ENCODE assay signal across 29 mouse cellular contexts in genomic region chr9:59731136-59731535, GRCm38 (mm10). TPM values are rescaled to one million over a fixed set of nuclear protein-coding genes. Genes with fewer than 3 reads are reported as not detected.
DNase-seq lines count a peak whose midpoint lies in the region; ATAC-seq and TF ChIP-seq lines count a peak whose summit lies in the region.
"Had no signal": no experiment of that assay in that cellular context is flagged by ENCODE, and none has a peak within 500 bp of the region (broad histone marks: within the 10 kb centered on the region; RNA-seq: fewer than 3 reads in every experiment).

No protein-coding gene starts in this region.

- H3K4me3 ChIP-seq in liver, adult 2 months (ENCODE audit: insufficient read depth, low read depth, low read length) = no peak overlapping the region
- no peak overlapping the region for H3K4me3 ChIP-seq in liver, embryonic 12.5 days
- H3K4me3 ChIP-seq in MEL (ENCODE audit: control insufficient read depth in 1 of 2, insufficient read depth in 1 of 2, low read depth in 2 of 2, low read length in 2 of 2) = peak overlapping the region; percentile 7 to 14; a peak in 1 of 4 replicates
- H3K4me3 ChIP-seq: embryonic facial prominence, embryonic 13.5 days; embryonic facial prominence, embryonic 15.5 days; erythroblast, embryonic 14.5 days; forebrain, embryonic 10.5 days; forebrain, embryonic 12.5 days had no signal

- H3K27me3 ChIP-seq in liver, adult 2 months (ENCODE audit: control insufficient read depth, insufficient read depth, low read length) = peaks cover 5% of the 10 kb centered on the region; the same call in 1 of the 2 replicates
- H3K27me3 ChIP-seq in liver, embryonic 12.5 days (replicated peaks) = 0 out of 2 replicates have a peak, but pooled peaks cover 4% of the 10 kb centered on the region
- H3K27me3 ChIP-seq in MEL (ENCODE audit: control insufficient read depth in 1 of 2, insufficient read depth in 2 of 2, low read length in 2 of 2) = no peaks in the 10 kb centered on the region
- H3K27me3 ChIP-seq: CH12.LX; embryonic facial prominence, embryonic 13.5 days; embryonic facial prominence, embryonic 15.5 days; forebrain, embryonic 12.5 days; Patski had no signal

- no peaks in the 10 kb centered on the region for H3K4me1 ChIP-seq in liver, adult 2 months (ENCODE audit: control insufficient read depth, insufficient read depth, low read length)
- peaks cover 6% of the 10 kb centered on the region for H3K4me1 ChIP-seq in liver, embryonic 12.5 days
- peaks cover 2 to 6% of the 10 kb centered on the region in 2 experiments for H3K4me1 ChIP-seq in MEL (ENCODE audit: control insufficient read depth in 1 of 2, insufficient read depth in 2 of 2, low read length in 2 of 2)
- H3K4me1 ChIP-seq: forebrain, embryonic 10.5 days; forebrain, embryonic 12.5 days had no signal

- H3K79me2 ChIP-seq in liver, adult 2 months (ENCODE audit: control insufficient read depth, insufficient read depth, low read length) = no peaks in the 10 kb centered on the region
- no peaks in the 10 kb centered on the region for H3K79me2 ChIP-seq in MEL (ENCODE audit: control insufficient read depth, insufficient read depth, low read length, poor library complexity)

- TF ChIP-seq RAD21 in MEL (IDR thresholded peaks at IDR 0.05; ENCODE audit: low read depth, low read length) = no peak

- no peaks in the 10 kb centered on the region for H3K36me3 ChIP-seq in liver, adult 2 months (ENCODE audit: control insufficient read depth, insufficient read depth, low read length)
- H3K36me3 ChIP-seq in liver, embryonic 12.5 days = no peaks in the 10 kb centered on the region
- peaks cover 0 to 11% of the 10 kb centered on the region in 2 experiments; a peak in 2 of 4 replicates for H3K36me3 ChIP-seq in MEL (ENCODE audit: control insufficient read depth in 1 of 2, insufficient read depth in 2 of 2, low read length in 2 of 2)
- H3K36me3 ChIP-seq: embryonic facial prominence, embryonic 13.5 days; embryonic facial prominence, embryonic 15.5 days; forebrain, embryonic 10.5 days; forebrain, embryonic 12.5 days had no signal

- no peak for DNase-seq in liver, adult 2 months (ENCODE audit: extremely low read depth, low read depth, low spot score)
- DNase-seq in MEL (ENCODE audit: low read depth, low spot score) (peak; percentile 56), adipocyte (ENCODE audit: low spot score) (peak; percentile 14)
- no peak for DNase-seq in left cerebral cortex, adult 11 months (ENCODE audit: low spot score)
- DNase-seq: adrenal gland, adult 2 months; adrenal gland, postnatal 10 days; adrenal gland, postnatal 25 days; B cell, adult 2 months; cerebellum, adult 11 months; cerebellum, adult 18-20 months; cerebellum, adult 8-10 months; cerebellum, adult 9-11 months; cerebellum, postnatal 14 days; cerebellum, postnatal 36 days; embryo, embryonic 11 days had no signal

- H3K9me3 ChIP-seq in liver, embryonic 12.5 days (replicated peaks) = no peaks in the 10 kb centered on the region
- H3K9me3 ChIP-seq in MEL (replicated peaks; ENCODE audit: insufficient read depth, low read length) = no peaks in the 10 kb centered on the region
- H3K9me3 ChIP-seq: embryonic facial prominence, embryonic 13.5 days; embryonic facial prominence, embryonic 15.5 days; forebrain, embryonic 10.5 days; forebrain, embryonic 12.5 days; G1E had no signal

- TF ChIP-seq CTCF in liver, adult 2 months (IDR thresholded peaks at IDR 0.05; ENCODE audit: low read depth, low read length) = no peak
- no peak for TF ChIP-seq CTCF in MEL (IDR thresholded peaks at IDR 0.05 in 2 of 3, conservative IDR thresholded peaks at IDR 0.05 in 1 of 3; ENCODE audit: control insufficient read depth in 1 of 3, insufficient read depth in 1 of 3, low read depth in 2 of 3, low read length in 3 of 3, poor library complexity in 1 of 3, severe bottlenecking in 1 of 3)

- ATAC-seq in liver, embryonic 12.5 days = no peak
- ATAC-seq: activated CD4-positive, CD25-positive, alpha-beta regulatory T cell, adult 4 months; CD4-positive, CD25-positive, alpha-beta regulatory T cell, adult 4 months; forebrain, embryonic 14.5 days; forebrain, embryonic 16.5 days; Patski had no signal

- TF ChIP-seq POLR2A in liver, adult 2 months (IDR thresholded peaks at IDR 0.05; ENCODE audit: extremely low read depth, insufficient read depth, low read length) = no peak
- TF ChIP-seq POLR2A in MEL (IDR thresholded peaks at IDR 0.05; ENCODE audit: control insufficient read depth in 1 of 2, insufficient read depth in 1 of 2, low read depth in 1 of 2, low read length in 2 of 2, poor library complexity in 1 of 2) = no peak

- H3K27ac ChIP-seq in liver, adult 2 months (replicated peaks; ENCODE audit: insufficient read depth, low read depth, low read length) = peak overlapping the region; percentile 47; the same call in 1 of the 2 replicates
- H3K27ac ChIP-seq in liver, embryonic 12.5 days = no peak overlapping the region
- H3K27ac ChIP-seq in MEL (ENCODE audit: control insufficient read depth, low read depth, low read length) = no peak overlapping the region
- H3K27ac ChIP-seq: embryonic facial prominence, embryonic 13.5 days; embryonic facial prominence, embryonic 15.5 days; forebrain, embryonic 10.5 days; forebrain, embryonic 12.5 days had no signal

- WGBS in liver, adult 2 months = 80% methylated on average over 5 of the region's 5 CpGs
- WGBS in liver, embryonic 12.5 days (ENCODE audit: insufficient replicate concordance) = 60% methylated on average over 5 of the region's 5 CpGs

- no peak overlapping the region for H3K4me2 ChIP-seq in liver, embryonic 12.5 days
- H3K4me2 ChIP-seq: embryonic facial prominence, embryonic 13.5 days; embryonic facial prominence, embryonic 15.5 days; forebrain, embryonic 12.5 days had no signal

- no peak for TF ChIP-seq EP300 in MEL (IDR thresholded peaks at IDR 0.05; ENCODE audit: low read depth in 1 of 2, low read length in 2 of 2)

- no peak overlapping the region for H3K9ac ChIP-seq in liver, adult 2 months (ENCODE audit: low read depth, low read length)
- no peak overlapping the region for H3K9ac ChIP-seq in liver, embryonic 12.5 days
- H3K9ac ChIP-seq in MEL (ENCODE audit: control insufficient read depth, low read depth, low read length, poor library complexity, severe bottlenecking) = no peak overlapping the region
- H3K9ac ChIP-seq: embryonic facial prominence, embryonic 13.5 days; embryonic facial prominence, embryonic 15.5 days; forebrain, embryonic 12.5 days had no signal

TF ChIP-seq in MEL, 35 proteins besides CTCF, POLR2A, EP300 and RAD21:
- no peak for TF ChIP-seq BHLHE40 (IDR thresholded peaks at IDR 0.05; ENCODE audit: borderline replicate concordance, low read depth, low read length)
- TF ChIP-seq RCOR1 (IDR thresholded peaks at IDR 0.05; ENCODE audit: low read depth, low read length) = peak; percentile 41; the same call in 1 of the 2 replicates

RNA-seq across cellular contexts. Expression of gene Senp8, which starts 19.4 kb away (rescaled TPM):
- total RNA-seq in liver, adult 2 months (2014; rRNA removed) = 1.6 and 2.5 TPM in 2 replicates
- 1.2 and 1.7 TPM in 2 replicates for polyA plus RNA-seq in liver, adult 2 months (2012; rRNA removed)
- polyA plus RNA-seq in liver, embryonic 12.5 days (2016; fragmentation: Nextera tagmentation; extraction: Ambion mirVana) = 5.0 and 5.7 TPM in 2 replicates
- total RNA-seq in MEL (2012; rRNA removed) = 2.7 TPM in 2 replicates
- 1 to 10 TPM in 1 of 2 experiments, not detected in 1; 5.5 TPM for polyA plus RNA-seq in MEL (2012; ENCODE audit: insufficient read depth in 1 of 2, insufficient read length in 2 of 2, low read depth in 1 of 2, low replicate concordance in 2 of 2, missing spikeins in 1 of 2)

RNA-seq across cellular contexts. Expression of gene Myo9a, which starts 19.6 kb away (rescaled TPM):
- 5.8 and 9.3 TPM in 2 replicates for total RNA-seq in liver, adult 2 months (2014; rRNA removed)
- 0.40 and 0.42 TPM in 2 replicates for polyA plus RNA-seq in liver, adult 2 months (2012; rRNA removed)
- 4.9 and 5.0 TPM in 2 replicates for polyA plus RNA-seq in liver, embryonic 12.5 days (2016; fragmentation: Nextera tagmentation; extraction: Ambion mirVana)
- total RNA-seq in MEL (2012; rRNA removed) = 3.3 and 3.8 TPM in 2 replicates
- 100 to 1,000 TPM in 1 of 2 experiments, 1 to 10 TPM in 1; 4.5 to 131 TPM for polyA plus RNA-seq in MEL (2012; ENCODE audit: insufficient read depth in 1 of 2, insufficient read length in 2 of 2, low read depth in 1 of 2, low replicate concordance in 2 of 2, missing spikeins in 1 of 2)

RNA-seq across cellular contexts. Expression of gene Gramd2, which starts 51.2 kb away (rescaled TPM):
- total RNA-seq in liver, adult 2 months (2014; rRNA removed) = not detected in 2 replicates
- 0.06 and 0.22 TPM in 2 replicates for polyA plus RNA-seq in liver, adult 2 months (2012; rRNA removed)
- 0.04 and 0.07 TPM in 2 replicates for polyA plus RNA-seq in liver, embryonic 12.5 days (2016; fragmentation: Nextera tagmentation; extraction: Ambion mirVana)
- not detected in 2 replicates for total RNA-seq in MEL (2012; rRNA removed)
- under 1 TPM in 1 of 2 experiments, not detected in 1; 0.04 TPM for polyA plus RNA-seq in MEL (2012; ENCODE audit: insufficient read depth in 1 of 2, insufficient read length in 2 of 2, low read depth in 1 of 2, low replicate concordance in 2 of 2, missing spikeins in 1 of 2)
- total RNA-seq: CH12.LX; common myeloid progenitor, adult 5-6 weeks; G1E had no signal
- polyA plus RNA-seq: activated CD4-positive, CD25-positive, alpha-beta regulatory T cell, adult 4 months; CD4-positive, CD25-positive, alpha-beta regulatory T cell, adult 4 months; erythroblast, embryonic 14.5 days; G1E had no signal

Comparison
In these comparisons a context has a peak if more than half of its experiments do, and no peak if none do; other contexts are left out.
1. DNase-seq: peak in MEL (single experiment) and adipocyte (single experiment); none in liver, adult 2 months (single experiment) and left cerebral cortex, adult 11 months (single experiment).
2. H3K4me3 ChIP-seq: peak in MEL (2 of 2); none in liver, adult 2 months (single experiment) and liver, embryonic 12.5 days (single experiment).